Mouse (Mus musculus): Measurements from ENCODE around the gene Msto1. TPM values are rescaled to one million over a fixed set of nuclear protein-coding genes. Genes with fewer than 3 reads are reported as not detected.
"Not testable (repeated sequence)": the region's sequence is repeated elsewhere in the genome, so short reads cannot be mapped to it uniquely, and the experiment has no call there.

Gene Msto1
- polyA plus RNA-seq (2012; rRNA removed), result 17.9 and 24.0 TPM in 2 replicates

DNA sequence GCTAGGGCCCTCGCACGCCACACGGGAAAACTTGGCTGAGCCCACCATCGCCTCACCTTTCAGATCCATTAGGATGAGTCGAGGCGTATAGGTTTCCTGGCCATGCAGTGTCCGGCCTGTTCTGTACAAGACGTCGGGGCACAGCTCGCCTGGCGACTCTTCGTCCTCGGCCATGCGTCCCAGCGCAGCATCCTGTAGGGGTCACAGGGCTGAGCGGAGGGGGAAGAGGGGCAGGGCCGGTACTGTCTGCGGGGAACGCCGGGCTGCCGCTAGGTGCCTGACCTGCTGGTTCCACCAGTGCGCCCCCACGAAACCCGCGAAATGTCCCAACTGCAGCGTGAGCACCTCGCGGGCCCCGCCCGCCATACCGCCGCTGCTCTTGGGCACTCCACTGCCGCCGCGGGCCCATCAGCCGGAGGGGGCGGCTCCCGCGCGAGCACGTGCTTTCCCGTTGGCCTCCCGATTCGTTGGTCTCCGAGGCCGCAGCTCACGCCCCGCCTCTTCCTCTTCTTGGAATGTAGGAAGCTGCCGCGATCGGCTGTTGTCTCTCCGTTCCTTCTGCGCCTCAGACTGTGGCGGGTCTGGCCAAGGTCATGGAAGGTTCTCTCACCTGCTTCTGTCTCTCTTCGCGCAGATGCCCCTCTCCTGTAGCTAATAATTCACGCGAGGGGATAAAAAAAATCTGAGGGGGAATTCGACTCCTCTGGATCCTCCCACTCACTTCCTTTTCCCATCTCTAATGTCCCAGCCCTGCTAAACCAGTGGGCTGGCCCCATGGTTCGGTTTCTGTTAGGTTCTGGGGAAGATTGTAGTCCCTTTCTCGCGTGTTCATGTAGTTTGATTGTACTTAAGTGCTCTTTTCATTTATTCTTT, at the start of gene Msto1:
TSS of gene Msto1 (minus strand) at position 489 of the 873 bp plus-strand sequence.
- WGBS, result under 1% methylated on average over 60 of the region's 62 CpGs
- Histone ChIP-seq H3K4me3 (ENCODE audit: extremely low read depth, insufficient read depth, insufficient read length) (peak within 1 kb of the TSS; percentile 70), H3K27ac (ENCODE audit: insufficient read depth, low read length) (peak within 1 kb of the TSS; percentile 86), H3K27me3 (ENCODE audit: control insufficient read depth, insufficient read depth, low read length) (no peaks in the 10 kb centered on the region), H3K36me3 (ENCODE audit: control insufficient read depth, insufficient read depth, low read length) (peaks cover 21% of the 10 kb centered on the region), H3K4me1 (ENCODE audit: control insufficient read depth, insufficient read depth, insufficient read length) (no peaks in the 10 kb centered on the region; the same call in 1 of the 2 replicates)
- peak; percentile 81 to 94 for DNase-seq (ENCODE audit: low read depth in 1 of 2, low spot score in 2 of 2)
- peak; percentile 93 for TF ChIP-seq POLR2A (IDR thresholded peaks at IDR 0.05; ENCODE audit: low read depth, low read length)
- TF ChIP-seq CTCF (IDR thresholded peaks at IDR 0.05; ENCODE audit: extremely low read depth, insufficient read depth, insufficient read length, insufficient replicate concordance), result no peak

DNA sequence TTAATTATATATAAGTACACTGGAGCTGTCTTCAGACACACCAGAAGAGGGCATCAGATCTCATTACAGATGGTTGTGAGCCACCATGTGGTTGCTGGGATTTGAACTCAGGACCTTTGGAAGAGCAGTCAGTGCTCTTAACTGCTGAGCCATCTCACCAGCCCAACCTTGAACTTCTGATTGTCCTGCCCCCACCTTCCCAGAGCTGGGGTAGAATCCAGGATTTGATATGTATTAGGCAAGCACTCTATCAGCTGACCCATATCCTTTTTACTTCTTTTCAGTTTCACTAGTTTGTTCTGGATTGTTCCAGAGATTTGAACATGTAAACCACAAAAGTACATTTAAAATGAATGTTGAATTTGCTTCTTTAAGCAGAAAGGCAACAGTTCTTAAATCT, 49.4 kb upstream of the Msto1 start:
- not testable (repeated sequence) for H3K36me3 ChIP-seq (ENCODE audit: control insufficient read depth, insufficient read depth, low read length); H3K4me1 ChIP-seq (ENCODE audit: control insufficient read depth, insufficient read depth, insufficient read length); H3K4me3 ChIP-seq (ENCODE audit: extremely low read depth, insufficient read depth, insufficient read length); H3K27ac ChIP-seq (ENCODE audit: insufficient read depth, low read length); DNase-seq (ENCODE audit: low read depth in 1 of 2, low spot score in 2 of 2); H3K27me3 ChIP-seq (ENCODE audit: control insufficient read depth, insufficient read depth, low read length)

DNA sequence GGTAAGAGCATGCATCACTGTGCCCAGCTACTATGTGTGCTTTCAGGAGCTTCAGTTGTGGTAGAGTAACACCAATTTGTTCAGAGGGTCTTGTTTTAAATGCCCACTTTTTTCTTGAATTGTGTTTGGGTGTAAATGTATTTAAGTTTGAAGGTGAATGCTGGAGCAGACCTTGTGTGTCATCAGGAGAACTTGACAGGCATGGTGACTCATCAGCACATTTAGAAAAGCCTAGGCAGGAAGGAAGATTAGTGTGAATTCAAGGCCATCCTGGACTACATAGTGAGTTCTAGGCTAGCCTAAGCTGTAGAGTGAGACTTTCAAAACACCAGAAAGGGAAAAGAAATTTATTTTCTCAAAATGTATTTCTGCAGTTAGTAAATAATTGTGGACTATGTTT, 39.9 kb upstream of the Msto1 start:
- no peak for TF ChIP-seq POLR2A (IDR thresholded peaks at IDR 0.05; ENCODE audit: low read depth, low read length)
- no peak for TF ChIP-seq CTCF (IDR thresholded peaks at IDR 0.05; ENCODE audit: extremely low read depth, insufficient read depth, insufficient read length, insufficient replicate concordance)
- no peak for DNase-seq (ENCODE audit: low read depth in 1 of 2, low spot score in 2 of 2)
- H3K4me3 ChIP-seq (ENCODE audit: extremely low read depth, insufficient read depth, insufficient read length), result no peak overlapping the region
- H3K36me3 ChIP-seq (ENCODE audit: control insufficient read depth, insufficient read depth, low read length), result no peaks in the 10 kb centered on the region
- H3K27me3 ChIP-seq (ENCODE audit: control insufficient read depth, insufficient read depth, low read length), result no peaks in the 10 kb centered on the region
- H3K4me1 ChIP-seq (ENCODE audit: control insufficient read depth, insufficient read depth, insufficient read length), result peaks cover 2% of the 10 kb centered on the region; the same call in 1 of the 2 replicates
- H3K27ac ChIP-seq (ENCODE audit: insufficient read depth, low read length), result no peak overlapping the region

DNA sequence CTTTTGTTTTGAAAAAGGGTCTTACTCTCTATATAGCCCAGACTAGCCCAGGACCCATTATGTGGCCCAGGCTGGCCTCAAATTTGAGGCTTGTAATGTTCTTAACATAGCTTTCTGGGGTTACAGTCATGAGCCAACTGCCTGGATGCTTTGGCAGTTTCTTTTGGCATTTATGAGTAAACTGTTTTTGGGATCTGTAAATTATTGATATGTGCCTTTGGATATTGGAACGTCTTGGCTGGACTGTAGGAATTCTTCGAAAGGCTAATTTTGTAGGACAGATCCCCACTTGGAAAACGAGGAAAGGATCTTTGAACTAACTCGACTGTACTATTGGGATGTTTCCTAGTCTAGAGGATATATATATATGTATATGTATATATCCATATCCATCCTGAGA, 39.4 kb upstream of the Msto1 start:
- no peaks in the 10 kb centered on the region for H3K27me3 ChIP-seq (ENCODE audit: control insufficient read depth, insufficient read depth, low read length)
- TF ChIP-seq CTCF (IDR thresholded peaks at IDR 0.05; ENCODE audit: extremely low read depth, insufficient read depth, insufficient read length, insufficient replicate concordance), result no peak
- no peak for TF ChIP-seq POLR2A (IDR thresholded peaks at IDR 0.05; ENCODE audit: low read depth, low read length)
- no peak overlapping the region for H3K27ac ChIP-seq (ENCODE audit: insufficient read depth, low read length)
- H3K36me3 ChIP-seq (ENCODE audit: control insufficient read depth, insufficient read depth, low read length), result no peaks in the 10 kb centered on the region
- WGBS, result 85% methylated on average over 4 of the region's 4 CpGs
- peaks cover 2% of the 10 kb centered on the region; the same call in 1 of the 2 replicates for H3K4me1 ChIP-seq (ENCODE audit: control insufficient read depth, insufficient read depth, insufficient read length)
- no peak for DNase-seq (ENCODE audit: low read depth in 1 of 2, low spot score in 2 of 2)
- no peak overlapping the region for H3K4me3 ChIP-seq (ENCODE audit: extremely low read depth, insufficient read depth, insufficient read length)

DNA sequence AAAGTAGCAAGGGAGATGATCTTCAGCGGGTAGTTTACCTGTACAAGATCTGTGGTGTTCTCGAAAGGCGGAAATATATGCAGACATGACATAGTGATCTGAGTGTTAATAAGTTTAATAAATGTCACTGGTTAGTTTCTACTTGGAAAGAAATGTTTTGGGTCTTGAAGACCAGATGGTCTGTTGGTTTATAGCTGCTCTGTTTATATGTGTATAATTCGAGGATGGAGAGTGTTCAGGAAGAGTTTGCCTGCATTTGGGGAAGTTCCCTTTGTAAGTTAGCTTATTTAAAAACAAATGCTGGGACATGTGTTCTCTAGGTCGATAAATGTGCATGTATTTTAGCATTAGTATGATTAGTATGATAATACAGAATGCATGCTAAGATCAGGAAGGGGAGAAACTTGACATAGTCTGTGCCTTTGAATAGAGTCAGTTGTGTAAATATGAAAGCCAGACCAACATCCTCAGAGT, 37.6 kb upstream of the Msto1 start:
- Histone ChIP-seq H3K27me3 (ENCODE audit: control insufficient read depth, insufficient read depth, low read length) (no peaks in the 10 kb centered on the region), H3K4me3 (ENCODE audit: extremely low read depth, insufficient read depth, insufficient read length) (peak overlapping the region; percentile 93), H3K27ac (ENCODE audit: insufficient read depth, low read length) (peak overlapping the region; percentile 97), H3K36me3 (ENCODE audit: control insufficient read depth, insufficient read depth, low read length) (no peaks in the 10 kb centered on the region), H3K4me1 (ENCODE audit: control insufficient read depth, insufficient read depth, insufficient read length) (peaks cover 2% of the 10 kb centered on the region; the same call in 1 of the 2 replicates)
- 2% methylated on average over 5 of the region's 5 CpGs for WGBS
- DNase-seq (ENCODE audit: low read depth in 1 of 2, low spot score in 2 of 2), result no peak
- no peak for TF ChIP-seq CTCF (IDR thresholded peaks at IDR 0.05; ENCODE audit: extremely low read depth, insufficient read depth, insufficient read length, insufficient replicate concordance)
- no peak for TF ChIP-seq POLR2A (IDR thresholded peaks at IDR 0.05; ENCODE audit: low read depth, low read length)

DNA sequence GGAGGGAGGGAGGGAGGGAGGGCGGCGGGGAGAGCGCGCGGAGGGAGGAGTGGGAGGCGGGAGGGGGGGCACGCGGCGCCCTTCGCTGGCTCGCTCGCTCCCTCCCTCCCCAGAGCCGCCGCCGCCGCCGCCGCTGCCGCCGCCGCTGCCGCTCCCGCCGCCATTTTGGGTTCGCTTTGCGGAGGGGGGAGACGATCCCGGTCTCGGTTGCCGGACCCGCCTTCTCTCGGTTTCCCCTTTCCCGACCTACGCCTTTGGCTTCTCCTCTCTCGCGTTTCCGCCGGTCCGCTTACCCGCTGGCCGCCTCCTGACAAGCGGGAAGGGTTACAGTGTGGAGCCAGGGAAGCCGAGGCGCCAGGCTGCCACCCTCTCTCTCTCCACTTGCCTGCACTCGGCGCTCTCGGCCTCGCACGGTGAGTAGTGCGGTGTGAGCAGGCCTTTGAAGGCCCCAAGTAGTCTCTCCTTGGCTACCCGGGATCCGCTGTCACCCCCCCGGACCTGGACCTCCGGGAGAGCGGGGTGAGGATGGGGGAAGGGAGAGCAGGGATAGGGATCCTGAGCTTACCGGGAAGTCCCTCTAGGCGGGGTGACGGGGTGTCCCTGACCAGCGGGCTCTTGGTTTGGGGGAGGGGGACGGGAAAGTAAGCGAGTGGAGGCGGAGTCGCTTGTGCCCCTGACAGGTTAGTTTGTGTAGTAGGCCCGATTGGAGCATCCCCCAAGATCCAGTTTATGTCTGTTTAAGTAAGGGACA, 37.0 kb upstream of the Msto1 start, which contains the start of the genes Ash1l and Dap3:
TSS of gene Ash1l (plus strand) at position 47 of the 751 bp plus-strand sequence.
TSS of gene Dap3 (minus strand) at position 606 of the 751 bp plus-strand sequence.
- no peaks in the 10 kb centered on the region for H3K36me3 ChIP-seq (ENCODE audit: control insufficient read depth, insufficient read depth, low read length)
- H3K4me1 ChIP-seq (ENCODE audit: control insufficient read depth, insufficient read depth, insufficient read length), result peaks cover 2% of the 10 kb centered on the region; the same call in 1 of the 2 replicates
- no peaks in the 10 kb centered on the region for H3K27me3 ChIP-seq (ENCODE audit: control insufficient read depth, insufficient read depth, low read length)
- peak; percentile 32; the same call in 1 of the 2 replicates for TF ChIP-seq CTCF (IDR thresholded peaks at IDR 0.05; ENCODE audit: extremely low read depth, insufficient read depth, insufficient read length, insufficient replicate concordance)
- peak; percentile 12; the same call in 1 of the 2 replicates for TF ChIP-seq POLR2A (IDR thresholded peaks at IDR 0.05; ENCODE audit: low read depth, low read length)
- DNase-seq (ENCODE audit: low read depth in 1 of 2, low spot score in 2 of 2), result peak; percentile 67 to 72
- H3K4me3 ChIP-seq (ENCODE audit: extremely low read depth, insufficient read depth, insufficient read length), result peak within 1 kb of the TSS; percentile 93
- peak within 1 kb of the TSS; percentile 97 for H3K27ac ChIP-seq (ENCODE audit: insufficient read depth, low read length)
- WGBS, result under 1% methylated on average over 41 of the region's 64 CpGs
